Mouse (Mus musculus): Measurements from ENCODE around the gene Cemip2.
"Not testable (repeated sequence)": the region's sequence is repeated elsewhere in the genome, so short reads cannot be mapped to it uniquely, and the experiment has no call there.

Cemip2 gene

DNA sequence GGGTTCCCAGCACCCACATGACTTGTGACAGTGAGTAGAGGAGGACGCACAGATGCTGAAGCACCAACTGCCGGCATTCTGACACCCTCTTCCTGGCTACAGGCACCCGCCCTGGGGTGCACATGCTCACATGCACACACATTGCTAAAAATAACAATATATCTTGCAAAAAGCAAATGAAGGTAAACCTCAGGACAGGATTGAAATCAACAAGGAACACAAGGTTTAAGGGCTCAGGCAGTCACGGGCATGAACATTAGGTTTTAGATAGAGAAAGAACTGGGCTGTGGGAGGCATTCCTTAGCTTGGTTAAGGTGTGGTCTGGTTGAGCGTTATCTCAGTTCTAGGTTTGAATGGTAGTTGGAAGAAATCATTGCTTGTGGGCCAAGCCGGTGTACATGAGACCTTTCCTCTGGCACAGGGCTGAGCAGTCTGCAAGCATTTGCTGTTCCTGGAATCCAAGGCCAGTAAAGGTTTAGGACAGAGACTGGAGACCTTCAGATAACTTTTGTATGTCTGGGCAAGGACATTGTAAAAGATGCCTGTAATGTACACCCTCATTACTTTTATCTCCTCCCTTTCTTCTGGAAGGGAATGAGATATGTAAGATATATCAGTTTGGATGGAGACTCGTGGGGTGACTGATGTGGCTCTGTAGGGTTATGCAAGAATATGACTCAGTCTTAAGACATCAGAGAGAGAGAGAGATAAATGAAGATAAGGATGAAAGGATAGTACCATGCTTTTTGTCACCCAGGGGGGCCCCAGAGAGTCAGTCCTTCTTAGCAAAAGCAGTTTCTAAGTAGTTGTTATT is 87.3 kb downstream of the Cemip2 start:
- no peak for DNase-seq (ENCODE audit: low spot score in 2 of 2)

DNA sequence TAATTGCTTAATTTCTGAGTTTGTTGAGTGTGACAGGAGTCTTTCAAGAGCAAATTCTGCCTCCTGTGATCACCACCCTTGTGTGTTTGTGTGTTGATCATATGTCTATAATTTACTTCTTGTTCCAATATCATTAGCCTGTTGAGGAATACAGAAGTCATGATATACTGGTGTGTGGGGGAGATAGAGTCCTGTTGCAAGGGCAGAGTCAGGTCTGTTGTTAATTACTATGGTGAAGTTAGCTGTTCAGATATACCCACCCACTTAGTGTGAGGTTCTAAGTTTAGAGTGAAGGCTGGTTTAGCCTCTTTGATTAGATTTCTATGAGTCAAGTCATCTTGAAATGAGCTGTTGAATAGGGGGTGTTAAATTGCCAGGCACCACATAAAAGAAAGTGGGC is 88.0 kb downstream of the Cemip2 start:
- DNase-seq (ENCODE audit: low spot score in 2 of 2), result no peak

DNA sequence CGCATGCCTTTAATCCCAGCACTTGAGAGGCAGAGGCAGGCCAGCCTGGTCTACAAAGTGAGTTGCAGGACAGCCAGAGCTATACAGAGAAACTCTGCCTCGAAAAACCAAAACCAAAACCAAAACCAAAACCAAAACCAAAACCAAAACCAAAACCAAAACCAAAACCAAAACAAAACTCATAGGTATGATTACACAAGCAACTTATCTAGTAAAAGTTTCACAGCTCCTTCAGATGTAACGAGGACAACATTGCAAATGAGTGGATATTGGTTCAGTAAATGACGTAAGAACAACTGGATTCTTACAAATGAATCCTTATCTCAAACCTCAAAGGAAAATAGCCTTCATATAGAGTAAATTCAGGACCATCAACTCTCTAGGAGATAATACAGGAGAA is 88.6 kb downstream of the Cemip2 start:
- not testable (repeated sequence) for DNase-seq (ENCODE audit: low spot score in 2 of 2)

DNA sequence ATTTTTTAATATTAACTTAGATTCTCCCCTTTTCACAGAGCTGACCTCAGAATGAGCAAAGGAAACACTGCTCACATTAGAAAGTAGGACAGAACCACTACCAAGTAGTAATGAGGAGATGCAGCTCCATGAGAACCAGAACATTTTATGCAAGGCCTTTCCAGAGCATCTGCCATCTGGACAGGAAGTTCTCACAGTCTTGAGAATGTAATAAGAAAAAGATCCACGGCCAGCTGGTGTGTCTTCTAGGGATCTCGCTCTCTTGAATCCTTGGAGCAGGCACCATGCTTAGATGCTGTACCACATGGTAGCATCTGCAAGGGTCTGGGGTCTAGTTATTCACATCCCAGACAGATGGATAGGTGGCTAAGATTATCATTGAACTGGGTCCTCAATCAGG is 90.3 kb downstream of the Cemip2 start:
- no peak for DNase-seq (ENCODE audit: low spot score in 2 of 2)

DNA sequence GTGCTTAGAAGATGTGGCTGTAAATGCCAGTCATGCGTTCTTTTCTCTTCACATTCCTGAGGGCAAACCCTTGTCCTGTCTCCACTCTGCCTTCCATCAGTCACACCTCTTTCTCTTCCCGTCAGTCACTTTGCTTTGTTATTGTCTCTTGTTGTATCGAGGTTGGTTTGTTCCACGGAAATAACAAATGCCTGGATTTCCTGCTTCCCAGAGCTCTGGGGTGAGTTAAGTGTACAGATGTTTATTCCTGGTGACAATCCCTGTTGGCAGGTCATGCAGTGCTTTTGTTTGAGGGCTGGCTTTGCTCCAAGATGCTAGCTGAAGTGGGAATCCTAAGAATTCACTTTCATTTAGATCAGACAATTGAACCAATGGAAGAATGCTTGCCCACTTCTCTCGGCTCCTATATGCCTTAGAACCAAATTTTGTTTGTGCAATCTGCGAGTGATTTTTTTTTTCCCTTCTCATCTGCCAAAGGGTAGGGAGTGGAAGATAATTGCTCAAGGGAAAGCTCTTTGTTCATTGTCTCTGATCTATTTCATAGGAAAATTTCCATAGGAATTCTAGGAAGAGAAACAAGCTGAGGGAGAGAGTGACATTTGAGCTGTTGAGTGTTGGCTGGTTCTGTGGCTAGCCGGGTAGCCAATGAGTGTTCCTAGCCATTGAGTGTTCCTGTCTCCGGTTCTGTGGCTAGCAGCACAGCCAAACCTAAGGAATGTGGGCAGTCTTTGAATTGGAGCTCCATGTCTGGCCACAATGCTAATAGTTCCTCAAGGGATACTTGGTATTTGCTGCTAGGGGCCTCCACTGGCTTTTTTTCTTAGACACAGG is 104.2 kb downstream of the Cemip2 start:
- DNase-seq (ENCODE audit: low spot score in 2 of 2), result no peak

DNA sequence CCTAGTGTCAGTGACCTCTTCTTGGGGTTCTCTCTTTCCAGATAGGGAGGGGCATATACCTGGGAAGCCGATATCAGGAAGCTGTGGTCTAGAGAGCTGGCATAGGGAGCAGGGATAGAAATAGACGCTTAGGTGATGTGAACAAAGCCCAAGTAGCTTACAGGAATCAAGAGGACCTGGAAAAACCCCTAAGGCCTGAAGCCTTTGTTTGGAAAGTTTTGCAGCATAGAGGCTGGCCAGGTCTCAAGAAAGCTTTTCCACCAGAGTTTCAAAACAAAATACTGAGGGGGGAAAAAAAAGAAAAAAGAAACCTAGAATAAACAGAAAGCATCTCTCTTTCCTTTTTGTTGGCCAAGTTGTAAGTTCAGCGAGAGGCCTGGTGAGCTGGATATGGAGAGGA is 104.9 kb downstream of the Cemip2 start:
- DNase-seq (ENCODE audit: low spot score in 2 of 2), result no peak

DNA sequence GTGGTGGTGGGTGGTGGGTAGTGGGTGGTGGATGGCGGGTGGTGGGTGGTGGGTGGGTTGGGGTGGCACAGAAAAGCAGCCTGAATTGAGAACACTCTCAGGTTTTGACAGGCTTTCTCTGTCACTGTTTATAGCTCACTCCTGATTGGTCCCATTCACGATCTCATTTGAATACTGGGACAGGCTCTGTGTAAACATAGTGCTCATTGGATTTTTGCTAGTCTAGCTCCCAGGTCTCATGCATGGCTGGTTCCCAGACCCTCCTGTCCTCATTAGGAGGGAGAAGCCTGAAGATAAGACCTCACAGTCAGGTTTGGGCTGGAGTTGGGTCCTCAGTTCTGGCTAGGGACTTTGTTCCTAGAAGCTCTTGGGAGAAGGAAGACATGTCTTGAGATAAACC is 105.8 kb downstream of the Cemip2 start:
- no peak for DNase-seq (ENCODE audit: low spot score in 2 of 2)

DNA sequence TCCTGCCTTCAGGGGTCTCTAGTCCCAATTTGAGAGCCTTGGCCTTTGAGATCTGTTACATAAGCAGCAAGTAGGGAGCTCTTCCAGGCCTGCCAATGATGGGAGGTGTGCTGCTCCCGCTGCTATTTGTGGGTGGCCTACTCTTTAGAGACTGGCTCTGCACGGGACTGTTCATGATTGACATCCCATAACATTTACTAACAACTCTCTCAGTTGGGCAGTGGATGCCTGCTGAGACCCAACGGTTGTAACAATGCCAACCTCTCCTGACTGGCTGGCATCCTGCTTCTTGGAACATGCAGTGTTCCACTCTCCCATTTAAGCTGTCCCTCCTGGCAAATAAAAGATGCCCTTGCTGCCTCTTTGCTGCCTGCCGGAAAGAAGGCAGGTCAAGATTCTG is 106.2 kb downstream of the Cemip2 start:
- no peak for DNase-seq (ENCODE audit: low spot score in 2 of 2)

DNA sequence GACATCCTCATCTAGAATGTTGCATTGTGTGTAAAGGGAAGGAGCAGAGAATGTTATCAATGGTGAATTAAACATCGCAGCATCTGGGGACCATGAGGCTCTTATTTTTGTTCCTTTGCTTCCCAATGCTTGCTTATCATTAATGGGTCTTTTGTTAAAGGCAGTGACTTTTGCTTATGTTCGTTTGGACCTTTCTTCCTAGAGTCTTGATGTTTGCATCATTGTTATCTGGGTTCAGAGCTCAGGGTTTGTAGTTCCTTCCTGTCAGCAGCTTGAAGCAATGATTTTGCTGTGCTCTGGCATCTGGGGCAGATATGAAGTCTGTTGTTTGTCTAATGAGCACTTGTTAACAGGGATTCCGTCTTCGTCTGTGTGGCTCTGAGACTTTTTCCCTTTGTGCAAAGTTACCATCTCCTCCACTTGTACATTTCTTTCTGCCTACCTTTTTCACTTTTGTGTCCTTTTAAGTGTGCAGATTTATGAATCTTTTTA is 108.1 kb downstream of the Cemip2 start:
- no peak for DNase-seq (ENCODE audit: low spot score in 2 of 2)

DNA sequence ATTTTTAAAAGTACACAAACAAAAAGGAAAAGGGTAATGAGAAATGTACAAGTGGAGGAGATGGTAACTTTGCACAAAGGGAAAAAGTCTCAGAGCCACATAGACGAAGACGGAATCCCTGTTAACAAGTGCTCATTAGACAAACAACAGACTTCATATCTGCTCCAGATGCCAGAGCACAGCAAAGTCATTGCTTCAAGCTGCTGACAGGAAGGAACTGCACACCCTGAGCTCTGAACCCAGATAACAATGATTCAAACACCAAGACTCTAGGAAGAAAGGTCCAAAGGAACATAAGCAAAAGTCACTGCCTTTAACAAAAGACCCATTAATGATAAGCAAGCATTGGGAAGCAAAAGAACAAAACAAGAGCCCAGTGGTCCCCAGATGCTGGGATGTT is 112.6 kb downstream of the Cemip2 start:
- no peak for DNase-seq (ENCODE audit: low spot score in 2 of 2)

DNA sequence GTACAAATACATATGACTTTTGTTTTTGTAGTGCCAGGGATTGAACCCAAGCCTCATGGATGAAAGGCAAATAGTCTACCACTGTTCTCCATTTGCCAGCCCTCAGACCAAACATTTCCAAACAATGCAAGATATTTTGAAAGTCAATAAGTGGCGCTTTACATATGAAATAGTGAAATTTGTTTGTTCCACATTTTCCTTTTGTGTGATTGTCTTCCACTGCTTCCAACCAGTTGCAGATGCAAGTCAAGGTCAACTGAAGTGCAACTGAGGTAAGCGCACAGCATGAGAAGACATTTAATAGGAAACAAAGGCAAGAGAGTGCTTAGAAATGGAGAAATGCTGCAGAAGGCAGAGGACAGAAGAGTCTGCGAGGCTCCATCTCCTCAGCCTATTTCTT is 116.7 kb downstream of the Cemip2 start:
- no peak for DNase-seq (ENCODE audit: low spot score in 2 of 2)

DNA sequence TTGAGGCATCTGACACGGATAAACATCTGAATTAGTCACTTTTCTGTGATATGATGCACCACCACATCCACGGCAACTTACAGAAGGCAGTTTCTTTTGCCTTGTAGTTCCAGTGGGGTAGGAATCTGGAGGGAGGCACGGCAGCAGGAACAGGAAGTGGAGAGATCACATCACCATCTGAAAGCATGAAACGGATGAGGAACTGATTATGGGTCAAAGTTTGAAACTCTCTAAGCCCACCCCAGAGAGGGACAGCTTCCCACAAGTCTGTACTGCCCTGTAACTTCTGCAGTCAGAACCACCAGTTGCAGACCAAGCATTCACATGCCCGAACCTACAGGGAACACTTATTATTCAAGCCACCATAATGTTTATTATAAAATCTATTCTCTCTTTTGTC is 117.4 kb downstream of the Cemip2 start:
- DNase-seq (ENCODE audit: low spot score in 2 of 2), result no peak

DNA sequence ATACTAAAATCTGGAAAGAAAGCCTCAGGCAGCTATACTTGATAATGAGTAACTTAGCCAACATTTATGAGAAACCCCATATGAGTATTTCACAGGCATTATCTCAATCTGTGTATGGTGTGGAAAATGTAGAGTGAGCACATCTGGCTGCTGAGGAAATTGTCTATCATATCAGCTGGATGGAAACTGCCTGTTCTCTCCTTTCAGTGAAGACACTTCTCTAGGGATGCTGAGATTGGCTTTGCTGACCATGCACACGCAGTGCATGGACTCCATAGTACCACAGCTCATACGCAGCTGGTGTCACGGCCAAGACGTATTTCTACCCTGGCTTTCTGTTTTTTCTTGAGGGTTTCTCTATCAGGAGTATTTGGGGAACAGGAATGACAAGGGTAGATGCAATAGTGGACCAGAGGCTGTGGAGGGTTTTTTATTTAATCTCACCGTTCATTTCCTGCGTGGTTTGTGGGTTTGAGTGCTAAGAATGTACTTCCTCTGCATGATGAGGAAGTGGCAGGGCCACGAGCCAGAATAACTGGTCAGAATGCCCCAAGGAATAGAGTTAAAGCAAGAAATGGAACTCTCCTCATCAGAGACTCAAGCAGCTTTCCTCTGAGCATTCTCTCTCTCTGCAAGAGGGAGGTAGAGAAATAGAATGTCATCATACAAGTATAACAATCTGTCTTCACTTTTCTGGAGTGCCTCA is 119.1 kb downstream of the Cemip2 start:
- DNase-seq (ENCODE audit: low spot score in 2 of 2), result no peak

DNA sequence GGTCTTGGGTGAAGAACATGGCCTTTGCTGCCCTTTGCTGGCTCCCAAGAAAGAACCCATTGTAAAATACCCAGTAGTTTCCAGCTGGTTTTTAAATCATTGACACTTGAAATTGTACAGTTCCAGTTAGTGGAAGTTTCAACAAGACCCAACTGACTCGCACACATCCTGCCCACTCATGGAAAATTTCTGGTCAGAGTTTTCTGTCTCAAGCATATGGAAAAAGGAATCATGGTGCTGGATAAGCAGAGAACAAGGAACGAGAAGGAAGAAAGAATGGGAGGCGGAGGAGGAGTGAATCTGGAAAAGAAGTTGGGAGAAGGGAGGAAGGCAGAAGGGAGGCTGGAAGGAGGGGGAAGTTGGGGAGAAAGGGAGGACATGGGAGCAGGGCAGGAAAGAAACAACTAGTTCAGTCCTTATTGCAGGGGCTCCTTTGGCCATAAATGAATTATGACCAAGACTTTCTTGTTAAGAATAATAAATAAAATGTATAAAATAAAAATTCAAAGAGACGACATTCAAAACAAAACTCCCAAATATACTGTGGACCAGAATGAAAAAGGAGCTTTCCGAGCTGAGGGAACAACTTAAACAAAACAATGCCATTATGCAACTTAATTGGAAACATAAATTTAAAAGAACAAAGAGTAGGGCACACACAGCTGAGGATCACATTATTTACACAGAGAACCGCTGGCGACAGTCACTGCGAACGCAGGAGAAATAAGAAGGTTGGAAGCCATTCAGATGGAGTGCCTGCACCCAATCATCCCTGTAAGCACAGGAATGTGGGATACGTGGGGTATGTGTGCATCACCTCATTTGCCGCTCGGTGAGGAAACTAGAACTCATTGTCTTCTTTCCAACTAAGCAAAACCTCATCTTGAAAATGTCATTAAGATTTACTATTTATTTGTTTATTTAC is 120.1 kb downstream of the Cemip2 start:
- no peak for DNase-seq (ENCODE audit: low spot score in 2 of 2)
